Mouse (Mus musculus): ENCODE measurements around the gene Wnt11.

GRCm38 (mm10) chr7:98870791-98871190 is 35.9 kb downstream of the Wnt11 start:
- TF ChIP-seq CTCF (IDR thresholded peaks at IDR 0.05; ENCODE audit: low read depth) (no peak), EP300 (IDR thresholded peaks at IDR 0.05; ENCODE audit: low read depth) (no peak)

Data from liver, postnatal 0 days (tissue).